Mouse (Mus musculus) midbrain, embryonic 11.5 days (tissue): Measurements from ENCODE around the gene Tango2. TPM values are rescaled to one million over a fixed set of nuclear protein-coding genes. Genes with fewer than 3 reads are reported as not detected.
"Not testable (repeated sequence)": the region's sequence is repeated elsewhere in the genome, so short reads cannot be mapped to it uniquely, and the experiment has no call there.

Experiments used
- ATAC-seq: fragments of 200-750 bp; cut with Nextera tagmentation; 2 replicates; pipeline ENCODE4 v1.8.0; 2017; ENCODE audit warnings: moderate TSS enrichment, moderate library complexity; ENCODE audit not compliant: low FRiP score
- DNase-seq: peaks from one replicate; pipeline ENCODE4 v3.0.0; 2015; ENCODE audit warnings: low spot score; ENCODE audit errors: missing footprints
- H3K27ac ChIP-seq: fragments of 300-500 bp; sonication (generic); 2 replicates; pipeline ENCODE4 v1.5.1; 2014; ENCODE audit warnings: low read depth, low read length
- H3K27me3 ChIP-seq: fragments of 300-500 bp; sonication (generic); 2 replicates; pipeline ENCODE4 v1.6.1; 2014; ENCODE audit warnings: mild to moderate bottlenecking, low read length, moderate library complexity, mixed read lengths; ENCODE audit not compliant: control insufficient read depth, insufficient read depth
- H3K36me3 ChIP-seq: fragments of 300-500 bp; sonication (generic); 2 replicates; pipeline ENCODE4 v1.6.1; 2014; ENCODE audit warnings: mild to moderate bottlenecking, low read length, moderate library complexity, mixed read lengths; ENCODE audit not compliant: control insufficient read depth, insufficient read depth
- H3K4me1 ChIP-seq: fragments of 300-500 bp; sonication (generic); 2 replicates; pipeline ENCODE4 v1.6.1; 2014; ENCODE audit warnings: low read length; ENCODE audit not compliant: control insufficient read depth, insufficient read depth
- H3K4me2 ChIP-seq: fragments of 300-500 bp; sonication (generic); 2 replicates; pipeline ENCODE4 v1.6.1; 2014; ENCODE audit warnings: mild to moderate bottlenecking, moderate library complexity
- H3K4me3 ChIP-seq: fragments of 300-500 bp; sonication (generic); 2 replicates; pipeline ENCODE4 v1.5.1; 2014; ENCODE audit warnings: low read depth, low read length
- H3K9ac ChIP-seq: fragments of 300-500 bp; sonication (generic); 2 replicates; pipeline ENCODE4 v1.6.1; 2014; ENCODE audit warnings: low read length
- H3K9me3 ChIP-seq: fragments of 300-500 bp; sonication (generic); 2 replicates; pipeline ENCODE4 v1.6.1; 2016; ENCODE audit warnings: low read length; ENCODE audit not compliant: control insufficient read depth
- WGBS: fragments of 180-500 bp; shearing (Covaris S2); extraction: QIAGEN DNeasy Blood & Tissue Kit; methylation state at CpG from one replicate; pipeline ENCODE4 v1.1.7; 2014; 5-methylcytosine and 5-hydroxymethylcytosine counted together
- polyA plus RNA-seq: library from polyadenylated mRNA; unstranded; fragments of >200 nt; fragmentation: Nextera tagmentation; extraction: Ambion mirVana; gene quantifications from 2 replicates; pipeline ENCODE4 v1.2.1, GENCODE M21; 2014

Tango2 gene
- polyA plus RNA-seq, 1 experiment from 2014 or later, result 38.9 TPM

GRCm38 (mm10) chr16:18321443-18321842 lies 26.5 kb downstream of the Tango2 start:
- Histone ChIP-seq H3K9ac (no peak overlapping the region), H3K27me3 (no peaks in the 10 kb centered on the region), H3K4me1 (no peaks in the 10 kb centered on the region), H3K36me3 (no peaks in the 10 kb centered on the region), H3K4me2 (no peak overlapping the region), H3K9me3 (no peaks in the 10 kb centered on the region), H3K4me3 (no peak overlapping the region), H3K27ac (no peak overlapping the region)
- WGBS, result 84% methylated on average over 2 of the region's 2 CpGs
- no peak for DNase-seq
- ATAC-seq, result no peak

DNA sequence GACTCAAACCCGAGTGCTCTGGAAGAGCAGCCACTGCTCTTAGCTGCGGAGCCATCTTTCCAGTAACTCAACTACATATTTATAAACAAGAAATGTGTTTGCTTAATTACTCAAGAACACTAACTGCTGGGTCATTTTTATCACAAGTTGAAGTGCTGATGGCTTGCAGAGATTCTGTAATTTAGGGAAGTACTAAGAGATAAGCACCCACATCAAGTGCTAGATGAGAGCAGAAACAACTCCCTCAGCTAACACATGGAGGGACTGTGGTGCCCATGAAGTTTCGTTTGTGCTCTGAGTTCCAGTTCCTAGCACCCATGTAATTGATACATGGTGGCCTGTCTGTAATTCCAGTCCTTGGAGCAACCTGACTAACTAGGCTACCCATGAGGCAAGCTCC lies 28.9 kb downstream of the Tango2 start:
- DNase-seq (no peak), ATAC-seq (no peak)
- H3K36me3 ChIP-seq, result no peaks in the 10 kb centered on the region
- H3K27me3 ChIP-seq, result no peaks in the 10 kb centered on the region
- no peak overlapping the region for H3K27ac ChIP-seq
- WGBS, result 82% methylated on average over 3 of the region's 3 CpGs
- H3K9me3 ChIP-seq, result no peaks in the 10 kb centered on the region
- no peaks in the 10 kb centered on the region for H3K4me1 ChIP-seq
- H3K4me2 ChIP-seq, result no peak overlapping the region
- no peak overlapping the region for H3K4me3 ChIP-seq
- no peak overlapping the region for H3K9ac ChIP-seq

DNA sequence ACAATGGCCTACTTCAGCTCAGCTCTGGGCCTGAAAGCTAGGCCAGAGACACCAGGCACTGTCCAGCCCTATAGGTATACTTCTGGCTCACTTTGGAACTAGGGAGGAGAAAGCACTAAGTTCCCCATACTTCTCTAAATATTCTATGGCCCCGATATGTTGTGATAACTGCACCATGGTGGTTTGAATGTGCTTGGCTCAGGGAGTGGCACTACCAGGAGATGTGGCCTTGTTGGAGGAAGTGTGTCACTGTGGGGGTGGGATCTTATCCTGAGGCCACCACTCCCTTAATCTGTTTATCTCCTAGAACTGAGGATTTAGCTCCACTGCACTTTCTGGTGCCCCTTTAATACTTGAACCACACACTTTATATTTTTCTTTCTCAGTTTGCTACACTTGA lies 39.7 kb downstream of the Tango2 start:
- DNase-seq (no peak), ATAC-seq (no peak)
- no peaks in the 10 kb centered on the region for H3K9me3 ChIP-seq
- no peaks in the 10 kb centered on the region for H3K4me1 ChIP-seq
- H3K27me3 ChIP-seq, result no peaks in the 10 kb centered on the region
- H3K4me2 ChIP-seq, result no peak overlapping the region
- no peak overlapping the region for H3K9ac ChIP-seq
- H3K4me3 ChIP-seq, result no peak overlapping the region
- 92% methylated on average over 1 of the region's 1 CpGs for WGBS
- H3K27ac ChIP-seq, result no peak overlapping the region
- H3K36me3 ChIP-seq, result 0 out of 2 replicates have a peak, but pooled peaks cover 1% of the 10 kb centered on the region

DNA sequence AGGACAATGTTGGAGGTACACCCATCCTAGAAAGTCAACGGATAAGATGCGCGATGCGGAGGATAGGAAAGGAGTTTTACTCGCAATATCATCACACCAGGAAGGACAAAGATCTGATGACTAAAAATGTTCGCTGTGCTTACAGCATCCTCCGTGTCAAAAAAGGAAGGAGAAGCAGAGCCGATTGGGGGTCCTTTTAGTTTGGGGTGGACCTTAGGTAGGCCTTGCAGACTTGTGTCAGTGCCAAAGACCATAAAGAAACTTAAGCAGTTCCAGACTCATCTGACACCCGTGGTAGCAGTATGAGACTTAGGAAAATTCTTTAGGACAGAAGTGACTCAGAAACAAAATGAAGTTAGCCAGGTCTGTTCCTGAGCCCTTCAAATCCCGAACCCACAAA lies 58.3 kb downstream of the Tango2 start:
- Histone ChIP-seq H3K4me2 (peak overlapping the region; percentile 35), H3K4me3 (peak overlapping the region; percentile 96), H3K9ac (peak overlapping the region; percentile 55; the same call in 1 of the 2 replicates), H3K4me1 (peaks cover 18% of the 10 kb centered on the region)
- not testable (repeated sequence) for ATAC-seq, H3K9me3 ChIP-seq, H3K36me3 ChIP-seq, H3K27ac ChIP-seq, H3K27me3 ChIP-seq
- 9% methylated on average over 8 of the region's 10 CpGs for WGBS
- peak; percentile 82 for DNase-seq

- Histone ChIP-seq H3K36me3 (peaks cover 10% of the 10 kb centered on the region), H3K27ac (peak within 1 kb of the TSS; percentile 76), H3K9ac (peak within 1 kb of the TSS; percentile 95), H3K4me2 (peak within 1 kb of the TSS; percentile 70), H3K27me3 (no peaks in the 10 kb centered on the region), H3K4me3 (peak within 1 kb of the TSS; percentile 96), H3K4me1 (peaks cover 18% of the 10 kb centered on the region), H3K9me3 (no peaks in the 10 kb centered on the region)
- DNase-seq (peak; percentile 99), ATAC-seq (peak; percentile 100)
- under 1% methylated on average over 66 of the region's 71 CpGs for WGBS
These were observed 58.8 kb downstream of the Tango2 start, which contains the start of gene Dgcr8 for GRCm38 (mm10) chr16:18289067-18289588. Dgcr8 (minus strand) TSS chr16:18289246.

- no peaks in the 10 kb centered on the region for H3K27me3 ChIP-seq
- DNase-seq, result peak; percentile 94
- peaks cover 15% of the 10 kb centered on the region for H3K36me3 ChIP-seq
- ATAC-seq, result peak; percentile 86
- under 1% methylated on average over 30 of the region's 31 CpGs for WGBS
- peaks cover 18% of the 10 kb centered on the region for H3K4me1 ChIP-seq
- no peaks in the 10 kb centered on the region for H3K9me3 ChIP-seq
- H3K27ac ChIP-seq, result peak overlapping the region; percentile 76
- H3K9ac ChIP-seq, result peak overlapping the region; percentile 95
- peak overlapping the region; percentile 96 for H3K4me3 ChIP-seq
- peak overlapping the region; percentile 70 for H3K4me2 ChIP-seq
These were observed 59.3 kb downstream of the Tango2 start for GRCm38 (mm10) chr16:18288581-18289061.

DNA sequence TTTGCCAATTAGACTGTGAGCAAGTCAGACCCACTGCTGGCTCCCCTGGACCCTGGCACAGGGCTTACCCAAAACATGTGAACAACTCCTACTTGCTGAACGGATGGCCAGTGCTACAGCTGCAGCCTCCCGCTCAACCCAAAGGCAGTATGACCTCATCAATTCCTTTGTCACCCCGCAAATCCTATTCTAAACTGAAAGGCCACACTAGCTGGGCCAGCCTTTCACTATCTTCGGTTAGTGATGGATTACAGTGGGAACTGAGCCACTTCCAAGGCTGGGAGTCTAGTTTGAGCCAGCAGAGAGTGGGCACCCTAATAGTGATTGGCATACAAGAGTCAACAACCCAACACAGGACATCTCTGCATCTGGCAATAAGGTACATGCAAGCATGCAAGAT lies 59.7 kb downstream of the Tango2 start:
- Histone ChIP-seq H3K4me1 (peaks cover 18% of the 10 kb centered on the region), H3K36me3 (peaks cover 20% of the 10 kb centered on the region), H3K4me3 (peak overlapping the region; percentile 96), H3K4me2 (peak overlapping the region; percentile 70), H3K27me3 (no peaks in the 10 kb centered on the region), H3K27ac (peak overlapping the region; percentile 76; the same call in 1 of the 2 replicates), H3K9ac (peak overlapping the region; percentile 95), H3K9me3 (no peaks in the 10 kb centered on the region)
- no peak for ATAC-seq
- WGBS, result under 1% methylated on average over 4 of the region's 4 CpGs
- no peak for DNase-seq

GRCm38 (mm10) chr16:18275166-18275565 lies 72.7 kb downstream of the Tango2 start:
- no peak overlapping the region for H3K4me2 ChIP-seq
- H3K9ac ChIP-seq, result no peak overlapping the region
- no peak overlapping the region for H3K4me3 ChIP-seq
- no peaks in the 10 kb centered on the region for H3K27me3 ChIP-seq
- no peaks in the 10 kb centered on the region for H3K4me1 ChIP-seq
- DNase-seq (no peak), ATAC-seq (no peak)
- H3K9me3 ChIP-seq, result no peaks in the 10 kb centered on the region
- 77% methylated on average over 2 of the region's 2 CpGs for whole genome bisulfite sequencing
- H3K27ac ChIP-seq, result no peak overlapping the region
- peaks cover 58% of the 10 kb centered on the region for H3K36me3 ChIP-seq

DNA sequence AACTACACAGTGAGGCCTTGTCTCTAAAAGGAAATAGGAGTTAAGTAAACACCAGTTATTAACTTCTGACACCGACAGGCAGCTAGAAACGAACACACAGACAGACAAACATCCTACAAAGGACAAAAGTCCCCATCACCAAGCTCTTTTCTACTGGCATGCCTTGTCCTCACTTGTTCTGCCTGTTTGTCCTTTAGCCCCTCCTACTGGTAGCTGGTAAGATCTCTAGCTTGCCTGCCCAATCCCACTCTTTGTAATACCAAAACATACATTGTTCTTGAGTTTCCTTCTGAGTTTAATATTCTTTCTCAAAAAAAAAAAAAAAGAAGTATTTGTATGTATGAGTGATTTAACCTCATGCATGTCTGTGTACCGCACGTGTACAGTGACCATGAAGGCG lies 79.7 kb downstream of the Tango2 start:
- 93% methylated on average over 5 of the region's 5 CpGs for WGBS
- DNase-seq, result no peak
- no peak overlapping the region for H3K27ac ChIP-seq

More for the DNA sequence above, 79.7 kb downstream of the Tango2 start:
- no peak overlapping the region for H3K4me2 ChIP-seq
- H3K4me3 ChIP-seq, result no peak overlapping the region
- no peaks in the 10 kb centered on the region for H3K27me3 ChIP-seq
- no peaks in the 10 kb centered on the region for H3K9me3 ChIP-seq
- no peak for ATAC-seq
- H3K9ac ChIP-seq, result no peak overlapping the region
- no peaks in the 10 kb centered on the region for H3K4me1 ChIP-seq
- H3K36me3 ChIP-seq, result peaks cover 41% of the 10 kb centered on the region
